Mouse (Mus musculus) adrenal gland, adult (tissue): ENCODE data around the gene Trappc12.
A peak's percentile ranks its signal among the peaks of the same experiment; 100 is the strongest.

Experiments used
- DNase-seq, 2 experiments: peaks; one replicate each; pipeline ENCODE4 v3.0.0; 2022 to 2023; ENCODE audit warnings: low spot score in 1 of 2; ENCODE audit not compliant: inconsistent age in 2 of 2

The Trappc12 gene

GRCm38 (mm10) chr12:28690730-28691129 lies 59.5 kb downstream of the Trappc12 start:
- DNase-seq: no peak

GRCm38 (mm10) chr12:28688996-28689395 lies 61.3 kb downstream of the Trappc12 start:
- DNase-seq: no peak

GRCm38 (mm10) chr12:28686199-28686879 lies 63.9 kb downstream of the Trappc12 start:
- DNase-seq: no peak

GRCm38 (mm10) chr12:28685771-28686170 lies 64.5 kb downstream of the Trappc12 start:
- DNase-seq: no peak

- no peak for DNase-seq
Observed at GRCm38 (mm10) chr12:28684674-28685073, 65.6 kb downstream of the Trappc12 start.

GRCm38 (mm10) chr12:28675925-28676209 lies 74.4 kb downstream of the Trappc12 start:
- no peak for DNase-seq

- DNase-seq: peak; percentile 88 to 96
Observed at GRCm38 (mm10) chr12:28675121-28675924, 74.9 kb downstream of the Trappc12 start, which contains the start of gene Adi1. Gene Adi1, plus strand, starts transcription at chr12:28675231.

- DNase-seq: no peak
Observed at GRCm38 (mm10) chr12:28674038-28674720, 76.1 kb downstream of the Trappc12 start.

GRCm38 (mm10) chr12:28667287-28667686 lies 83.0 kb downstream of the Trappc12 start:
- DNase-seq: no peak

GRCm38 (mm10) chr12:28666734-28667133 lies 83.5 kb downstream of the Trappc12 start:
- no peak for DNase-seq

GRCm38 (mm10) chr12:28662628-28663027 lies 87.6 kb downstream of the Trappc12 start:
- DNase-seq: no peak

GRCm38 (mm10) chr12:28649141-28650110 lies 100.8 kb downstream of the Trappc12 start, which contains the start of gene Rnaseh1:
Gene Rnaseh1, plus strand, starts transcription at chr12:28649602.
- peak; percentile 91 to 96 for DNase-seq
